Mouse (Mus musculus) kidney, adult 9 months (tissue): ENCODE measurements at regions not wholly inside any gene's neighbourhood (a gene's known extent, or its start where the extent isn't known, plus 50 kb on each side); places are given as distances from the start of the nearest gene placed in this dataset.

Experiments used
- DNase-seq: peaks from one replicate; pipeline ENCODE4 v3.0.0; 2022

- peak; percentile 0 for DNase-seq
Measured at GRCm38 (mm10) chrY:89267946-89268345, 215.3 kb downstream of the Gm21294 start.
